Mouse (Mus musculus) E14TG2a.4 (cell line): ENCODE measurements at regions not wholly inside any gene's neighbourhood (a gene's known extent, or its start where the extent isn't known, plus 50 kb on each side); places are given as distances from the start of the nearest gene placed in this dataset.

ENCODE experiments used
- H3K27me3 ChIP-seq: 2 replicates; pipeline ENCODE4 v1.6.1; 2014; ENCODE audit warnings: low read length, control low read depth; ENCODE audit not compliant: insufficient read depth
- H3K36me3 ChIP-seq: 2 replicates; pipeline ENCODE4 v1.6.1; 2014; ENCODE audit warnings: low read length, control low read depth; ENCODE audit not compliant: insufficient read depth
- H3K4me1 ChIP-seq: replicated peaks from 2 replicates; pipeline ENCODE4 v1.6.1; 2014; ENCODE audit warnings: low read depth, low read length, control low read depth
- H3K4me3 ChIP-seq: replicated peaks from 2 replicates; pipeline ENCODE4 v1.5.1; 2014; ENCODE audit warnings: mild to moderate bottlenecking, low read length
- H3K9me3 ChIP-seq: 2 replicates; pipeline ENCODE4 v1.6.1; 2014; ENCODE audit warnings: low read length, control low read depth
- CTCF ChIP-seq: conservative IDR thresholded peaks from 2 replicates; pipeline ENCODE4 v1.5.1; 2014; ENCODE audit warnings: low read length
- NANOG ChIP-seq: IDR thresholded peaks from 2 replicates; pipeline ENCODE4 v1.6.1; 2014; ENCODE audit warnings: borderline replicate concordance, low read length, mixed read lengths
- POU5F1 ChIP-seq: IDR thresholded peaks from 2 replicates; pipeline ENCODE4 v1.6.1; 2014; ENCODE audit warnings: low read length, borderline replicate concordance

- TF ChIP-seq CTCF (no peak), NANOG (no peak), POU5F1 (no peak)
- Histone ChIP-seq H3K27me3 (no peaks in the 10 kb centered on the region), H3K9me3 (peaks cover 7% of the 10 kb centered on the region), H3K36me3 (no peaks in the 10 kb centered on the region), H3K4me3 (no peak overlapping the region), H3K4me1 (no peaks in the 10 kb centered on the region)
Measured at GRCm38 (mm10) chr13:101253698-101254468, 420.7 kb upstream of the Slc30a5 start.

DNA sequence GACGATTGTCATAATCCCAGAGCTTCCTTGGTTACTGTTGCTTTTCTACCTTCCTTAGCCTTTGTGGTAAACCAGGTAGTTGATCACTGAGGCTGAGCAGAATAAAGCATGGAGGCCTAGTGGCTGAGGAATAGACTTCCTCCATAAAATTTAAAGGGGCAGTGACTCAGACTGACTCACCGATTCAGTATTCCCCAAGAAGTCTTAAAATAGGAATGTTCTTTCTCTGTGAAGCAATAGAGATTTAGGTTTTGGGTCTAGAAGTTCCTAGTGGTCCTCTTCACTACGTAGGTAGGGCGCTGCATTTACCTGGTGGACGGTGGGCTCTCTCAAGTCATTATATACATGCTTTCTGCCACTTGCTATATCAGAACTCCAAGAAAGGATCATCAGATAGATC is 416.1 kb upstream of the Slc30a5 start:
- Histone ChIP-seq H3K27me3 (no peaks in the 10 kb centered on the region), H3K36me3 (no peaks in the 10 kb centered on the region), H3K4me3 (no peak overlapping the region), H3K4me1 (no peaks in the 10 kb centered on the region), H3K9me3 (peaks cover 7% of the 10 kb centered on the region)
- TF ChIP-seq NANOG (no peak), CTCF (no peak), POU5F1 (no peak)

GRCm38 (mm10) chr13:101244326-101244725 is 411.1 kb upstream of the Slc30a5 start:
- Histone ChIP-seq H3K27me3 (no peaks in the 10 kb centered on the region), H3K36me3 (no peaks in the 10 kb centered on the region), H3K9me3 (no peaks in the 10 kb centered on the region), H3K4me1 (no peaks in the 10 kb centered on the region), H3K4me3 (no peak overlapping the region)
- TF ChIP-seq NANOG (no peak), POU5F1 (no peak), CTCF (no peak)

DNA sequence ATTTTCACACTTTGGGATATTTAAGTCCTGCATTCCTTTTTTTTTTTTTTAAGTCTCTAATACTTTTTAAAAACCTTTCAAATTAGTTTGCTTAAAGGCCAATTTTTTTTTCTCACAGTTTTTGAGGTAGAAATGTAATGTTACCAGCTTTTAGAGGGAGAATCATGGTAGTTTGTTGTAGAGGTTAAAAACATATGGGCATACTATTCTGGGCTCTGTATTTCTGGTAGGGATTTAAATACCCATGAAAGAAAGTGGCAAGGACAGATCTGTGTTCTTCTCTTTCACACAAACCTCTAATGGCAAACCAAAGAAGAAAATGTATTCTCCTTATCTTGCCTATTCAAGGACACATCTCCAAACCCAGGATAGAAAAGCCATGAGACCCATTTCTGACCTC is 405.6 kb upstream of the Slc30a5 start:
- Histone ChIP-seq H3K36me3 (no peaks in the 10 kb centered on the region), H3K27me3 (no peaks in the 10 kb centered on the region), H3K4me3 (no peak overlapping the region), H3K4me1 (peaks cover 44% of the 10 kb centered on the region), H3K9me3 (no peaks in the 10 kb centered on the region)
- TF ChIP-seq NANOG, result no peak
- no peak for TF ChIP-seq POU5F1
- no peak for TF ChIP-seq CTCF

DNA sequence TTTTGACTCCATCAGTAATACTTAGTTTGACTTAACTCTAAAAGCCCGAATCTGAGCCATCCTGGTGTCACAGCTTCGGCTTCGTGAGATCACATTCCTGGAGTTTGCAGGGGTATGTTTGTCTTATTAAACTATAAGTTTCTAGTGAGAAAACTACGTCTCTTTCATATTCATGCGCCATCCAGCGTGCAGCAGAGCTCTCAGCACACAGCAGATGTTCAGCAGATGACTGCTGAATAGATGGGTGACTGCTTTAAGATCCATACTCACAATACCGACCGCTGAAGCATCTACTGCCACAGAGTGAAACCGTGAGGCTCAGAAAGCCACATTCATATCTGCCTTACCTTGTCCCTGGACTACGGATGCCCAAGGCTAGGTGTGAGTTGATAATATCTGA is 403.8 kb upstream of the Slc30a5 start:
- H3K4me3 ChIP-seq, result no peak overlapping the region
- no peaks in the 10 kb centered on the region for H3K36me3 ChIP-seq

GRCm38 (mm10) chr13:101235846-101236245 is 402.6 kb upstream of the Slc30a5 start:
- H3K4me3 ChIP-seq, result no peak overlapping the region
- no peaks in the 10 kb centered on the region for H3K36me3 ChIP-seq
- TF ChIP-seq CTCF, result no peak
- no peak for TF ChIP-seq POU5F1
- no peak for TF ChIP-seq NANOG
- H3K9me3 ChIP-seq, result no peaks in the 10 kb centered on the region
- H3K27me3 ChIP-seq, result no peaks in the 10 kb centered on the region
- peaks cover 54% of the 10 kb centered on the region for H3K4me1 ChIP-seq

More for the DNA sequence above, 403.8 kb upstream of the Slc30a5 start:
- Histone ChIP-seq H3K4me1 (peaks cover 54% of the 10 kb centered on the region), H3K9me3 (no peaks in the 10 kb centered on the region), H3K27me3 (no peaks in the 10 kb centered on the region)
- TF ChIP-seq POU5F1, result no peak
- no peak for TF ChIP-seq NANOG
- TF ChIP-seq CTCF, result no peak

GRCm38 (mm10) chr13:101235110-101235509 is 401.9 kb upstream of the Slc30a5 start:
- Histone ChIP-seq H3K9me3 (no peaks in the 10 kb centered on the region), H3K4me1 (peaks cover 54% of the 10 kb centered on the region), H3K36me3 (no peaks in the 10 kb centered on the region), H3K27me3 (no peaks in the 10 kb centered on the region), H3K4me3 (no peak overlapping the region)
- TF ChIP-seq CTCF (no peak), NANOG (peak; percentile 34; the same call in 1 of the 2 replicates)

DNA sequence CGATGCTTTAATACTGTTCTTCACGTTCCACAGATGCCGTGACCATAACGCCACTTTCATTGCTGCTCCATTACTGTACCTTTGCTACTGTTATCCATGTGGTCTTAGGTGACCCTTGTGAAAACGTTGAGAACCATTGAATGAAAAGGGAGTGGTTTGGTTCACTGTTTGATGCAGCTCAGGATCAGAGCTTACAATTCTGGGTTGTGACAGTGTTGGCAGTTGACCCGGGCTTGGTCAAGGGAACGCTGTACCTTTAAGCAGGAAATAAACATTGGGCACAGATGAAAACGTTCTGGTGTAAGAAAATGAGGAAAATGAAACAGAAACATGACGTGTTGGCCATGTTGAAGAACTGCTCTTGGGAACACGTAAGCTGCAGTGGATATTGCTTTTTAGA is 401.3 kb upstream of the Slc30a5 start:
- Histone ChIP-seq H3K36me3 (no peaks in the 10 kb centered on the region), H3K4me3 (peak overlapping the region; percentile 49), H3K9me3 (no peaks in the 10 kb centered on the region), H3K4me1 (peaks cover 54% of the 10 kb centered on the region), H3K27me3 (no peaks in the 10 kb centered on the region)
- TF ChIP-seq NANOG, result no peak
- TF ChIP-seq CTCF, result no peak
- TF ChIP-seq POU5F1, result no peak

DNA sequence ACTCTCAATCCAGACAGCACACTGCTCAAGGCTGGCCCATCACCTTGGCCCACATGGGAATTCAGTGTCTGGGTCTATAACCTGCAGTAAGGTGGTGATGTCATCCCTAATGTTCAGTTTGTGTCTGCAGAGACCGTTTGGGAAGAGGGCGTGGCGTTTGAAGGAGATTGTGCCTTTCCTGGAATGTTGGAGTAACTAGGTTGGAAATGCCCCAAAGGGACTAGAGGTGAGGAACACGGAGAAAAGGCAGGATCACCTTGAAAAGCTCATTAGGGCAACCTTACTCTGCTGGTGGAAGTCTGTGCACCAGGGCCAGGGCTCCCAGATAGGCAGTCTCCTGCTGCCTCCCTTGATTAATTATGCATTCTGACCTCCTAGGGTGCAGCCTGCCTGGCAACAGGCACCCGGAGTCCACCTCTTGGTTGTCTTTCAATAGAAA is 400.6 kb upstream of the Slc30a5 start:
- Histone ChIP-seq H3K4me1 (peaks cover 54% of the 10 kb centered on the region), H3K4me3 (peak overlapping the region; percentile 49), H3K27me3 (no peaks in the 10 kb centered on the region), H3K36me3 (no peaks in the 10 kb centered on the region), H3K9me3 (no peaks in the 10 kb centered on the region)
- TF ChIP-seq NANOG, result no peak
- no peak for TF ChIP-seq POU5F1
- TF ChIP-seq CTCF, result no peak
